Mouse (Mus musculus): ENCODE measurements around the gene Rhox3h. TPM values are rescaled to one million over a fixed set of nuclear protein-coding genes. Genes with fewer than 3 reads are reported as not detected.
"Not testable (repeated sequence)": the region's sequence is repeated elsewhere in the genome, so short reads cannot be mapped to it uniquely, and the experiment has no call there.

The Rhox3h gene
- not detected in 2 replicates for polyA plus RNA-seq (2016; fragmentation: Nextera tagmentation; extraction: Ambion mirVana)

DNA sequence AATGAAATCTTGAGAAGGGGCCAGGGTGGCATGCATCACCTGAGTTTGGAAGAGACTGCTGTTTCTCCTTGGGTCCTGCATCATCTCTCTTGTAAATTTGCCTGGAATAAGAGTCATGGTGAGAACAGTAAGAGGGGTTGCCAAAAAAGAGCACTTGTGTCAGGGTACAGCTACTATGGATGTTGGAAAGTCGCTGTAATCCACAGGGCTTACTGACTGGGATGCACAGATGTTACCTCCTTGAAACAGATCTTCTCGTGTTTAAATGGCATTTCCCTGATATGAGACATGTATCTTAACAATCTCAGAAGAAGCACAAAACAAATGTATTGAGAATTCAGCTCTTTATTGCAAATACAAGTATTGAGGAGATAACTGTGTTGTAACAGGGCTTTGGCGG is at the start of gene Rhox3h:
Gene Rhox3h, minus strand, starts transcription at position 101 of the 400 bp plus-strand sequence.
- not testable (repeated sequence) for H3K36me3 ChIP-seq; H3K4me1 ChIP-seq; ATAC-seq (ENCODE audit: low FRiP score, low read depth); H3K9me3 ChIP-seq; H3K27me3 ChIP-seq (replicated peaks); H3K4me3 ChIP-seq; H3K9ac ChIP-seq; H3K27ac ChIP-seq; H3K4me2 ChIP-seq (replicated peaks)
- whole genome bisulfite sequencing: 89% methylated on average over 1 of the region's 3 CpGs

DNA sequence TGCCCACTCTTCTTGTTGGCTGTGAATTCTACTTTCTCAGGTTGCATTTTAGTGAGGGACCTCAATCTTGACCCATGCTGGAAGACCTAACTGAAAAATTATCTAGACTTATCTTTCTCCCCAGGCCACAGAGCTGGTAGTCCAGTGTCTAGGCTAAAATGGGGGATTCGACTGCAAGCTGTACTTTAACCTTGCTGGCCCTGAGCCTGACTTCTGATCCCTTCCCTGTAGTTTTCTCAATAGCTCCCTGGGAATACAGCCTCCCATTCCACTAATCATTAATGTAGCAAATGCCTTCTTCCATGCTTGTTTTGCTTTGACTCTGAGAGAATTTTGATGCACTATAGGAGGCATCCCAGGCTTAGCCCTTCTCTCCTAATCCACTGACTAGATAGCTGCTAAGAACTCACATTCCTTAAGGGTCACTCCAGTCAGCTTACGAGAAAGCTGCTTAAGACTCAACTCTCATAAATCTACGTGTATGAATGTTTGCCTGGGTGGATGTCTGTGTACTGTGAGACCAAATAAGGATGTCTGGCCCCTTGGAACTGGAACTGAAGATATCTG is 33.3 kb upstream of the Rhox3h start:
- Histone ChIP-seq H3K27me3 (replicated peaks) (no peaks in the 10 kb centered on the region), H3K4me3 (no peak overlapping the region), H3K27ac (no peak overlapping the region), H3K4me1 (no peaks in the 10 kb centered on the region), H3K36me3 (no peaks in the 10 kb centered on the region), H3K9me3 (no peaks in the 10 kb centered on the region), H3K4me2 (replicated peaks) (no peak overlapping the region), H3K9ac (no peak overlapping the region)
- 74% methylated on average over 3 of the region's 3 CpGs for WGBS
- ATAC-seq (ENCODE audit: low FRiP score, low read depth): no peak

DNA sequence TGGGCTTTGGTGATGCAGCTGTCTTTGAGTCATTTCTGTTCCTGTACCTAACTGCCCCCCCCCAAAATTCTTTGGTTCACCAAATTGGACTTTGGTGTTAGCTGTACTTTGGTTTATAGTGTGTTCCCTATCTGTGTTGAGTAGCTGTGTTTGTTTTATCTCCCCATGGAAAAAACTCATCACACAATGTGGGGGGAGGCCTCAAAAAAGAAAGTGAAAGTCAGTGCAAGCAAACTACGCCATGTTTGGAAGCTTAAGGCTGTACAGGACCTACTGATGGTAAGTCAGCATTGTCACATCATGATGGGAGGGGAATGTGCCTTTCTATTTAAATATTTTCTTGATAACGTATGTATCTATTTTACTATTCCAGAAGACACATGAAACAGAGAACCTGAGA is 23.7 kb upstream of the Rhox3h start:
- Histone ChIP-seq H3K36me3 (no peaks in the 10 kb centered on the region), H3K4me3 (no peak overlapping the region), H3K4me2 (replicated peaks) (no peak overlapping the region), H3K4me1 (no peaks in the 10 kb centered on the region), H3K27ac (no peak overlapping the region), H3K9me3 (no peaks in the 10 kb centered on the region), H3K27me3 (replicated peaks) (no peaks in the 10 kb centered on the region), H3K9ac (no peak overlapping the region)
- no peak for ATAC-seq (ENCODE audit: low FRiP score, low read depth)
- 89% methylated on average over 2 of the region's 2 CpGs for WGBS

DNA sequence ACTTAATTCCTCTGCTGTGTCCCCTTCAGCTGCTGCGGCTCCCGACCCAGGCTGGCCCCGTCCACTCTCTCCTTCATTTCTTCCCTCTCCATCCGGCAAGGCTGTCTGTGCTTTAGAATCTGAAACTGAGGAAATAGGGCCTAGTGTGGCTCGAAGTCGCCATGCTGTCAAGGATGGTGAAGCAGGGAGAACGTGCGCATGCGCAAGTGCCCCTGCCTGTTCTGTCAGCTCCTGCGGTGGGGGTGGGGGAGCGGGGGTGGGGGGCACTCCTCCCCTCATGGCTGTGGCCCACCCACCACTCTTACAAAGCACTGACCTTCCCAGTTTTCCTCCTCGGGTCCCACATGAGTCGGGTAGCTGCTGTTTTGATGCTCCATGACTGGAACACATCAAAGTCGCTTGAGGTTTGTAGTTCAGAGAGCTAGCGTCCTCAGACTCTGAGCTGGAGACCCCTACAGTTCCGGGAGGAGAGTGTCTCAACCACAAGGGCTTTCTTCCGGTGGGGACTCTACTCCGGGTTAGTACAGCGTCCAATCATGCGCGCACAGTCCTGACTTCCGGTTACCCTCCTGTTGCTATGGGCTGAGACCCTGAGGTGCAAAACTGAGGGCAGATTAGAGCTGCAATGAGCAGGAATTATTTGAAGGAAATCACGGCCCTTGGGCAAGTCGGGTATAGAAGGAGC is 14.6 kb upstream of the Rhox3h start:
- no peaks in the 10 kb centered on the region for H3K27me3 ChIP-seq (replicated peaks)
- no peak overlapping the region for H3K4me3 ChIP-seq
- no peaks in the 10 kb centered on the region for H3K36me3 ChIP-seq
- H3K4me2 ChIP-seq (replicated peaks): no peak overlapping the region
- 87% methylated on average over 24 of the region's 24 CpGs for WGBS
- ATAC-seq (ENCODE audit: low FRiP score, low read depth): no peak
- H3K27ac ChIP-seq: no peak overlapping the region
- H3K9me3 ChIP-seq: no peaks in the 10 kb centered on the region
- no peak overlapping the region for H3K9ac ChIP-seq
- no peaks in the 10 kb centered on the region for H3K4me1 ChIP-seq

DNA sequence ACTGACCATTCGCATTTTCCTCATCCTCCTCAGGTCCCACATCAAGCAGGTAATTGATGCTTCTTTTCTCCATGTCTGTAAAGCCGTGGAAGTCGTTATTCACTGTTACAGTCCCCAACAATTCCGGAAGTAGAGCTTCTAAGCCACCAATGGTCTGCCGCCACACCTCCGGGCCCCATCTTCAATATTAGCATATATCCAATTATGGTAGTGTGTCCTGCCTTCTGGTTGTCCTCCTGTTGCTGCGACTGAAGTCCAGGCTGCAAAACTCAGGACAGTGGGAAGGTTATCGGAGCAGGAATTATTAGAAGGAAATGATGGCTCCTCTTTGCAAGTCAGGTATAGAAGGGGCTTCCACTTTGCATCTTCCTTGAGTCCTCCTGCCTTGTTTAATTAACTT is 4.6 kb upstream of the Rhox3h start, which contains the start of gene Rhox2h:
Gene Rhox2h, minus strand, starts transcription at position 101 of the 400 bp plus-strand sequence.
- not testable (repeated sequence) for H3K9ac ChIP-seq; H3K4me3 ChIP-seq; H3K27ac ChIP-seq; H3K36me3 ChIP-seq; H3K4me2 ChIP-seq (replicated peaks); H3K27me3 ChIP-seq (replicated peaks); ATAC-seq (ENCODE audit: low FRiP score, low read depth); H3K9me3 ChIP-seq; H3K4me1 ChIP-seq
- 89% methylated on average over 8 of the region's 8 CpGs for WGBS

DNA sequence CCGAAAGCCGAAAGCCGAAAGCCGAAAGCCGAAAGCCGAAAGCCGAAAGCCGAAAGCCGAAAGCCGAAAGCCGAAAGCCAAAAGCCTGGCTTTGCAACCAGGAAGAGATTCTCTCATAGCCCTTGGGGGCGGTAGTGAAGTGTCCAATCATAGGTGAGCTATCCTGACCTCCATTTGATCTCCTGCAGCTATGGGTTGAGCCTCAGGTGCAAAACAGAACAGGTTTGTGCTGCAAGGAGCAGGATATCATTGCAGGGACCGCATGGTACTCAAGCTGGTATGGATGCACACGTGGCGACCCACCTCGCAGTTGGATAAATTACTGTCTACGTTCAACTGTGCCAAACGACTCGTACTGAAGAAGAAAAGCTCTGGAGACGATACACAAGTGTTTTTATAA is 17.3 kb downstream of the Rhox3h start, which contains the start of gene Rhox4g:
Gene Rhox4g, minus strand, starts transcription at position 101 of the 400 bp plus-strand sequence.
- ATAC-seq (ENCODE audit: low FRiP score, low read depth): not testable (repeated sequence)

DNA sequence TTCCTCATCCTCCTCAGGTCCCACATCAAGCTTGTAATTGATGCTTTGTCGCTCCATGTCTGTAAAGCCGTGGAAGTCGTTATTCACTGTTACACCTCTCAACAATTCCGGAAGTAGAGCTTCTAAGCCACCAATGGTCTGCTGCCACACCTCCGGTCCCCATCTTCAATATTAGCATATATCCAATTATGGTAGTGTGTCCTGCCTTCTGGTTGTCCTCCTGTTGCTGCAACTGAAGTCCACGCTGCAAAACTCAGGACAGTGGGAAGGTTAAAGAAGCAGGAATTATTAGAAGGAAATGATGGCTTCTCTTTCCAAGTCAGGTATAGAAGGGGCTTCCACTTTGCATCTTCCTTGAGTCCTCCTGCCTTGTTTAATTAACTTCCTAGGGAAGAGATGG is 25.2 kb downstream of the Rhox3h start, which contains the start of gene Rhox2g:
Gene Rhox2g, minus strand, starts transcription at position 101 of the 400 bp plus-strand sequence.
- H3K9ac ChIP-seq; H3K4me2 ChIP-seq (replicated peaks); H3K4me1 ChIP-seq; H3K27me3 ChIP-seq (replicated peaks); H3K9me3 ChIP-seq; H3K36me3 ChIP-seq; H3K27ac ChIP-seq; H3K4me3 ChIP-seq; ATAC-seq (ENCODE audit: low FRiP score, low read depth): not testable (repeated sequence)
- WGBS: 91% methylated on average over 6 of the region's 6 CpGs

More for the DNA sequence above, 17.3 kb downstream of the Rhox3h start, which contains the start of gene Rhox4g:
- not testable (repeated sequence) for H3K4me1 ChIP-seq; H3K4me2 ChIP-seq (replicated peaks); H3K27me3 ChIP-seq (replicated peaks); H3K27ac ChIP-seq; H3K9me3 ChIP-seq; H3K36me3 ChIP-seq; H3K4me3 ChIP-seq; H3K9ac ChIP-seq
- WGBS: 94% methylated on average over 17 of the region's 20 CpGs

DNA sequence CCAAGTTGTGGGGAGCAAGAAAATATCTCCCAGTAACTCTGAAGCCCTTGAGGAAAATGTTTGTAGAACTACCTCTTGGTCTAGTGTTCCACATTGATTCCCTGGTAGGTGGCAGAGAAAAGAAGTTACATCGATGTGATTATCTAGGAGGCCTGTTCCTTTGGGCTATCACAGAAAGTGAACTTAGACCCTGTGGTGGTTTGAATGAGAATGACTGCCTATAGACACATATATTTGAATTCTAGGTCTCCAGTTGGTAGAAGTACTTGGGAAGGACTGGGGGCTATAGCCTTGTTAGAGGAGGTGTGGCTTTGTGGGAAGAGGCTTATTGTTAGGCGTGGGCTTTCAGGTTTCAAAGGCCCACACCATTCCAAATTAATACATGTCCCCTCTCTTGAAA is 40.1 kb downstream of the Rhox3h start, which contains the start of gene Rhox3g:
Gene Rhox3g, minus strand, starts transcription at position 101 of the 400 bp plus-strand sequence.
- ATAC-seq (ENCODE audit: low FRiP score, low read depth); H3K27me3 ChIP-seq (replicated peaks); H3K4me2 ChIP-seq (replicated peaks); H3K27ac ChIP-seq; H3K9me3 ChIP-seq; H3K4me3 ChIP-seq; H3K4me1 ChIP-seq; H3K9ac ChIP-seq; H3K36me3 ChIP-seq: not testable (repeated sequence)
- 96% methylated on average over 2 of the region's 2 CpGs for WGBS

Other genes starting within 250 kb of the Rhox3h start
- gene Rhox4b, start 236.3 kb downstream of the Rhox3h start, polyA plus RNA-seq (2016; fragmentation: Nextera tagmentation; extraction: Ambion mirVana): not detected in 2 replicates
- gene Rhox2c, start 215.1 kb downstream of the Rhox3h start, polyA plus RNA-seq (2016; fragmentation: Nextera tagmentation; extraction: Ambion mirVana): not detected in 2 replicates
- gene Rhox3c, start 210.2 kb downstream of the Rhox3h start, polyA plus RNA-seq (2016; fragmentation: Nextera tagmentation; extraction: Ambion mirVana): not detected in 2 replicates
- not detected in 2 replicates for gene Rhox4c, start 188.4 kb downstream of the Rhox3h start, polyA plus RNA-seq (2016; fragmentation: Nextera tagmentation; extraction: Ambion mirVana)
- gene Rhox2d, start 175.3 kb downstream of the Rhox3h start, polyA plus RNA-seq (2016; fragmentation: Nextera tagmentation; extraction: Ambion mirVana): not detected in 2 replicates
- gene Rhox4d, start 154.4 kb downstream of the Rhox3h start, polyA plus RNA-seq (2016; fragmentation: Nextera tagmentation; extraction: Ambion mirVana): not detected in 2 replicates
- gene Rhox2e, start 138.3 kb downstream of the Rhox3h start, polyA plus RNA-seq (2016; fragmentation: Nextera tagmentation; extraction: Ambion mirVana): not detected in 2 replicates
- not detected in 2 replicates for gene Rhox3e, start 126.7 kb downstream of the Rhox3h start, polyA plus RNA-seq (2016; fragmentation: Nextera tagmentation; extraction: Ambion mirVana)
- not detected in 2 replicates for gene Rhox4e, start 111.4 kb downstream of the Rhox3h start, polyA plus RNA-seq (2016; fragmentation: Nextera tagmentation; extraction: Ambion mirVana)
- not detected in 2 replicates for gene Rhox2f, start 97.4 kb downstream of the Rhox3h start, polyA plus RNA-seq (2016; fragmentation: Nextera tagmentation; extraction: Ambion mirVana)
- gene Rhox3f, start 87.8 kb downstream of the Rhox3h start, polyA plus RNA-seq (2016; fragmentation: Nextera tagmentation; extraction: Ambion mirVana): not detected in 2 replicates
- gene Rhox4f, start 61.1 kb downstream of the Rhox3h start, polyA plus RNA-seq (2016; fragmentation: Nextera tagmentation; extraction: Ambion mirVana): not detected in 2 replicates
- not detected in 2 replicates for gene Rhox3g, start 40.2 kb downstream of the Rhox3h start, polyA plus RNA-seq (2016; fragmentation: Nextera tagmentation; extraction: Ambion mirVana)
- gene Rhox2g, start 25.3 kb downstream of the Rhox3h start, polyA plus RNA-seq (2016; fragmentation: Nextera tagmentation; extraction: Ambion mirVana): not detected in 2 replicates
- not detected in 2 replicates for gene Rhox4g, start 17.4 kb downstream of the Rhox3h start, polyA plus RNA-seq (2016; fragmentation: Nextera tagmentation; extraction: Ambion mirVana)
- not detected in 2 replicates for gene Rhox2h, start 4.5 kb upstream of the Rhox3h start, polyA plus RNA-seq (2016; fragmentation: Nextera tagmentation; extraction: Ambion mirVana)
- gene Rhox5, start 136.1 kb upstream of the Rhox3h start, polyA plus RNA-seq (2016; fragmentation: Nextera tagmentation; extraction: Ambion mirVana): 0.84 and 1.1 TPM in 2 replicates
- gene Rhox6, start 158.1 kb upstream of the Rhox3h start, polyA plus RNA-seq (2016; fragmentation: Nextera tagmentation; extraction: Ambion mirVana): not detected in 2 replicates
- not detected in 2 replicates for gene Rhox7a, start 162.9 kb upstream of the Rhox3h start, polyA plus RNA-seq (2016; fragmentation: Nextera tagmentation; extraction: Ambion mirVana)
- gene Rhox8, start 210.2 kb upstream of the Rhox3h start, polyA plus RNA-seq (2016; fragmentation: Nextera tagmentation; extraction: Ambion mirVana): not detected in 2 replicates
- gene Rhox7b, start 228.5 kb upstream of the Rhox3h start, polyA plus RNA-seq (2016; fragmentation: Nextera tagmentation; extraction: Ambion mirVana): not detected in 2 replicates
- not detected in 2 replicates for gene Rhox9, start 233.0 kb upstream of the Rhox3h start, polyA plus RNA-seq (2016; fragmentation: Nextera tagmentation; extraction: Ambion mirVana)

Measured in neural tube, embryonic 12.5 days (tissue).